Mouse (Mus musculus) bone marrow, adult 2 months (tissue): ENCODE measurements around the gene Myoz1. TPM values are rescaled to one million over a fixed set of nuclear protein-coding genes. Genes with fewer than 3 reads are reported as not detected.

Experiments
- H3K27ac ChIP-seq: fragments of 200-500 bp; 2 replicates; pipeline ENCODE4 v1.5.1; 2012; ENCODE audit warnings: low read depth, mild to moderate bottlenecking, control low read depth, inconsistent platforms, low read length; ENCODE audit not compliant: control insufficient read depth, poor library complexity, insufficient read depth
- H3K4me1 ChIP-seq: fragments of 200-500 bp; 2 replicates; pipeline ENCODE4 v1.6.1; 2011; ENCODE audit warnings: low read length; ENCODE audit not compliant: control insufficient read depth, insufficient read depth
- H3K4me3 ChIP-seq: fragments of 200-500 bp; replicated peaks from 2 replicates; pipeline ENCODE3; 2011; ENCODE audit warnings: mild to moderate bottlenecking, low read depth, low read length, control low read depth; ENCODE audit not compliant: control insufficient read depth
- CTCF ChIP-seq: fragments of 200-500 bp; IDR thresholded peaks from 2 replicates; pipeline ENCODE4 v1.5.1; 2011; ENCODE audit warnings: low read length, control low read depth; ENCODE audit not compliant: control insufficient read depth, insufficient read depth
- POLR2A ChIP-seq: fragments of 200-500 bp; IDR thresholded peaks from 2 replicates; pipeline ENCODE4 v1.6.1; 2011; ENCODE audit warnings: low read depth, mild to moderate bottlenecking, control low read depth, low read length, borderline replicate concordance; ENCODE audit not compliant: control insufficient read depth
- WGBS: fragments of 180-500 bp; shearing (Covaris S2); methylation state at CpG from one replicate; pipeline ENCODE4 v1.1.7; 2018; 5-methylcytosine and 5-hydroxymethylcytosine counted together
- polyA plus RNA-seq: library from polyadenylated mRNA; stranded (reverse); fragments of >200 nt; gene quantifications from 2 replicates; pipeline ENCODE4 v1.2.4, GENCODE M21; 2011; ENCODE audit warnings: low replicate concordance; ENCODE audit not compliant: missing spikeins, insufficient read depth, insufficient read length

Gene Myoz1
- polyA plus RNA-seq, 1 experiment, result 4.7 TPM

- 68% methylated on average over 2 of the region's 2 CpGs for WGBS
- Histone ChIP-seq H3K4me3 (no peak overlapping the region), H3K4me1 (peaks cover 2% of the 10 kb centered on the region; the same call in 1 of the 2 replicates), H3K27ac (peak overlapping the region; percentile 28; the same call in 1 of the 2 replicates)
- no peak for TF ChIP-seq CTCF
Observed at GRCm38 (mm10) chr14:20681742-20682141, 25.4 kb upstream of the Myoz1 start.

GRCm38 (mm10) chr14:20677906-20678305, 21.6 kb upstream of the Myoz1 start:
- peaks cover 2% of the 10 kb centered on the region; the same call in 1 of the 2 replicates for H3K4me1 ChIP-seq
- whole genome bisulfite sequencing, result 89% methylated on average over 4 of the region's 4 CpGs
- no peak overlapping the region for H3K4me3 ChIP-seq
- H3K27ac ChIP-seq, result no peak overlapping the region
- TF ChIP-seq POLR2A, result no peak
- no peak for TF ChIP-seq CTCF

GRCm38 (mm10) chr14:20674064-20674833, 17.9 kb upstream of the Myoz1 start, which contains the start of gene Sec24c:
Gene Sec24c, plus strand, starts transcription at chr14:20674308.
- WGBS, result 2% methylated on average over 43 of the region's 43 CpGs
- peak within 1 kb of the TSS; percentile 76 for H3K4me3 ChIP-seq
- H3K4me1 ChIP-seq, result no peaks in the 10 kb centered on the region; the same call in 1 of the 2 replicates
- H3K27ac ChIP-seq, result peak within 1 kb of the TSS; percentile 71
- TF ChIP-seq POLR2A (peak; percentile 63; the same call in 1 of the 2 replicates), CTCF (no peak)

- Histone ChIP-seq H3K27ac (no peak overlapping the region), H3K4me3 (peak overlapping the region; percentile 71), H3K4me1 (no peaks in the 10 kb centered on the region; the same call in 1 of the 2 replicates)
- TF ChIP-seq CTCF (no peak), POLR2A (no peak)
- WGBS, result 9% methylated on average over 13 of the region's 13 CpGs
Observed at GRCm38 (mm10) chr14:20673735-20674063, 17.4 kb upstream of the Myoz1 start.

GRCm38 (mm10) chr14:20672990-20673389, 16.6 kb upstream of the Myoz1 start:
- WGBS, result 90% methylated on average over 2 of the region's 2 CpGs
- no peak overlapping the region for H3K4me3 ChIP-seq
- H3K27ac ChIP-seq, result no peak overlapping the region
- no peak for TF ChIP-seq POLR2A
- 0 out of 2 replicates have a peak, but pooled peaks have one; percentile 9 for TF ChIP-seq CTCF
- no peaks in the 10 kb centered on the region; the same call in 1 of the 2 replicates for H3K4me1 ChIP-seq

- no peak within 1 kb of the TSS for H3K4me3 ChIP-seq
- TF ChIP-seq CTCF (no peak), POLR2A (no peak)
- WGBS, result 77% methylated on average over 8 of the region's 8 CpGs
- H3K27ac ChIP-seq, result no peak within 1 kb of the TSS
- no peaks in the 10 kb centered on the region for H3K4me1 ChIP-seq
Observed at GRCm38 (mm10) chr14:20668154-20668810, 11.9 kb upstream of the Myoz1 start, which contains the start of gene Synpo2l. Gene Synpo2l, minus strand, starts transcription at chr14:20668354.

GRCm38 (mm10) chr14:20667469-20667868, 11.1 kb upstream of the Myoz1 start:
- no peak overlapping the region for H3K4me3 ChIP-seq
- no peak overlapping the region for H3K27ac ChIP-seq
- WGBS, result 85% methylated on average over 1 of the region's 1 CpGs
- no peaks in the 10 kb centered on the region for H3K4me1 ChIP-seq
- TF ChIP-seq CTCF, result no peak
- no peak for TF ChIP-seq POLR2A

GRCm38 (mm10) chr14:20664436-20664835, 8.1 kb upstream of the Myoz1 start:
- no peaks in the 10 kb centered on the region; the same call in 1 of the 2 replicates for H3K4me1 ChIP-seq
- no peak for TF ChIP-seq CTCF
- TF ChIP-seq POLR2A, result no peak
- H3K4me3 ChIP-seq, result no peak overlapping the region
- 35% methylated on average over 3 of the region's 3 CpGs for WGBS
- H3K27ac ChIP-seq, result no peak overlapping the region

GRCm38 (mm10) chr14:20663601-20664000, 7.3 kb upstream of the Myoz1 start:
- H3K4me3 ChIP-seq, result no peak overlapping the region
- 72% methylated on average over 2 of the region's 2 CpGs for WGBS

More at GRCm38 (mm10) chr14:20663601-20664000, 7.3 kb upstream of the Myoz1 start:
- H3K4me1 ChIP-seq, result no peaks in the 10 kb centered on the region; the same call in 1 of the 2 replicates
- no peak overlapping the region for H3K27ac ChIP-seq
- TF ChIP-seq CTCF (no peak), POLR2A (no peak)
